Mouse (Mus musculus) activated CD4-positive, CD25-positive, alpha-beta regulatory T cell, adult 4 months (primary cell): ENCODE data around the gene Ttll2. TPM values are rescaled to one million over a fixed set of nuclear protein-coding genes. Genes with fewer than 3 reads are reported as not detected.
"Not testable (repeated sequence)": the region's sequence is repeated elsewhere in the genome, so short reads cannot be mapped to it uniquely, and the experiment has no call there.

Experiments
- ATAC-seq: one replicate; pipeline ENCODE4 v1.8.0; 2017
- polyA plus RNA-seq, 2 experiments: library from polyadenylated mRNA; unstranded; fragments of 100-300 nt; shearing (Covaris generic); gene quantifications; one replicate each; pipeline ENCODE4 v1.2.1; 2017

Ttll2 gene
- not detected for polyA plus RNA-seq

DNA sequence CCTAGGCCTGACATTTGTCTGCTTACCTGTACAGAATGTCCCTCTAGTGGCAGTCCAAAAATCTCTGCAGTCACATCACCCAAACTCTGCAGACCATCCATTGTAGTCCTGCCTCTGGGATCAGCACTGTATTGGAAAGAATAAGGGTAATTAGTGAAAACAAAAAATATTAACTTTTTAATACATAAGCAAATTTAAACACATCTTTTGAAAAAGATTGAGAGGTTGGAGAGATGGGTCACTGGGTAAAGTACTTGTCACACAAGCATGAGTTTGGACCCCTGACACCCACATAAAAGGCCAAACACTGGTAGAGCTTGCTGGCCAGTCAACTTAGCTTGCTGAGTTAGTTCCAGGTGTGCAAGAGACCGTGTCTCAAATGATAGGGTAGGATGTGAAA, at the start of gene Ttll2:
TSS of gene Ttll2 (minus strand) at position 101 of the 400 bp plus-strand sequence.
- not testable (repeated sequence) for ATAC-seq

GRCm38 (mm10) chr17:7399770-7400169, 47.3 kb upstream of the Ttll2 start:
- ATAC-seq, result not testable (repeated sequence)

DNA sequence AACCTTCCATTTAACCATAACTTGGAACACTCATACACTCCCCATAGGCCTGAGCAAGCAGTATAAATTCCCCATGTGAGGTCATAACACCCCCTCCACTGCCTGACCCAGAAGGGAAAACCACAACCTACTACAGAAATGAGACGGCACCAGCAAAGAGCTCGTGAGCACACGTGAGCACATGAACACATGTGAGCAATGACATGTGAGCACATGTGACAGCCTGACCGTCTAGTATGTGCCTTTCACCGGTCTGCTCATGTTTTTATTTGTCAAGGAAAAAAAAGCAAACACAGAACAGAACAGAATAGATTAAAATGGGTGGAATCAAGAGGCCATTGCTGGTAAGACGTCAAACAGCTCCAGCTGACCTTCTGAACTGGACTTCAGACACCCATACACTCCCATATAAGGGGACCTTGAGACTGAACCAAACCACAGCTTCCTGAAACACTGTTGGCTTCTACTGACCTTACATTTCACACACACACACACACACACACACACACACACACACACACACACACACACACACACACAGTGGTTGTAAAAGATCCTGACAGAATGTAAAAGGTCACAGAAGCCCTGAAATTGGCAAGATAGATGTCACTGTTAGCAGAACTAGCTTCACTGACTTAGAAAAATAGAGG, 45.8 kb upstream of the Ttll2 start:
- ATAC-seq, result peak; percentile 90

DNA sequence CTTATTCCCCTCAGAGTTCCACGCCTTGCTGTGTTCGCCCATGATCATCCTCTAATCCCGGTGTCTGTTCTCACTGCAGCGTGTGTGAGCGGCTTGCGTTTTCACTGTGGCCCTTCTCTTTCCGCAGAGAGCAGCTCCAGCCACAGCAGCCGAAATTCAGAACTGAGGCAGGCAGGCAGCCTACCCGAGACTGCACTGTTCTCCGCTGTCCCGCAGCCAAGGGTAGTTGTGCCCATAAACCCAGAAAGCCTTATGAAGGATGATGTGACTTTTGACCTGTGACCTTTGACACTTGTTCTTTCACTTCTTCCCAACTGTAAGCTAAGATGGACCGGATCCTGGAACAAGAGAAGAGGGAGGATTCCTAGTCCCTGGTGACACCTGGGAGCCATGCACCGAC, 44.6 kb upstream of the Ttll2 start:
- not testable (repeated sequence) for ATAC-seq

GRCm38 (mm10) chr17:7396288-7396687, 43.8 kb upstream of the Ttll2 start:
- not testable (repeated sequence) for ATAC-seq

DNA sequence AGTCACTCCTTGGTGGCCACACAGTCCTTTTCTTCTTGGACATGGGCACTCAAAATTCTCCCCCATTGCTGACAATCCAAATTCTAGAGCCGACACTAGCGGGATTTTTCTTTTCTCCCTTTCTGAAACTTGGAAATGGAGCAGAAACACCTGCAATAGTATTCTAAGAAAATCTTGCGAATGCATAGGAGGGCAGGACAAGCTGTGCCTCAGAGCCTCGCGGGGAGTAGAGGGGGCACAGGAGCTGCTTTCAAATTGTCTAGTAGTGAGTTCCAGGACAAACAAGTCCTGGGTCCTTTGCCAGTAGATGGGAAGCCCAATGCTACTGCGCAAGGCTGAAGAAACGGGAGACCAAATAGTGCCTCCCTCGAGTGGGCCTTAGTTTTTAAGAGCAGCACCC, 43.2 kb upstream of the Ttll2 start:
- ATAC-seq, result not testable (repeated sequence)

DNA sequence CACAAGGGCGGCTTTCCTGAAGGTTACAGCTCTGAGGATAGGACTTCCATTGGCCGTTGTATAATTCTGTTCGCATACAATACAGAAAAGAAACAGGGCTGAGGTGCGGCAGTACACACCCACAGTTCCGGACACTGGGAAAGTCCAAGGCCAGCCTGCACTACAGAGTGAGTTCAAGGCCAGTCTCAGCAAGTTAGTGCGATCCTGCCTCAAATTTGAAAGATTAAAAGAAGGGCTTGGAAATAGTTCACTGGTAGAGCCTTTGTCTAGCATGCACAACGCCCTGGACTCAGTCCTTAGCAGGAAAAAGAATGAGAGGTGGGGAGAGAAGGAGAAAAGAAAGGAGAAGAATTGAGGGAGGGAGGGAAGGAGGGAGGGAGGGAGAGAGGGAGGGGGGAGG, 42.6 kb upstream of the Ttll2 start:
- not testable (repeated sequence) for ATAC-seq

- not testable (repeated sequence) for ATAC-seq
Measured at GRCm38 (mm10) chr17:7389898-7390297, 37.4 kb upstream of the Ttll2 start.

DNA sequence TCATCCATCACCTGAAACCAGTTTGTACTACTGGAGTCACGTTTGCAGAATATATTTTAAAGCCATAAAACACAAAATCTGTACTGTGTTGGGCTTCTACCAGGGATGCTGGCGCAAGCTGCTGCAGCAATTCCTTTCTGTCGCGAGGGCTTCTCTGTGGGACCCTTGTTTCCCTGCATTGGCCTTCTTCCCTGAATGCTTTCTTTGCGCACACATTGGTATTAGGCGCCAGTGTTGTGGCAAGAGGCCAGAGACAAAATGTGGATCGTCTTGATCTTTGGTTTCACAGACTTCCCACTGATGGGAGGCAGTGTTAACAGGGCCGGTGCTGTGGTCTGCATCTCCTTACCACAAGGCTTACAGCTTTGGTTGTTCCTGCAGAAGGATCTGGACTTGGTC, 36.5 kb upstream of the Ttll2 start:
- not testable (repeated sequence) for ATAC-seq

- not testable (repeated sequence) for ATAC-seq
Measured at GRCm38 (mm10) chr17:7388341-7388957, 36.0 kb upstream of the Ttll2 start.

GRCm38 (mm10) chr17:7386016-7386415, 33.5 kb upstream of the Ttll2 start:
- not testable (repeated sequence) for ATAC-seq

DNA sequence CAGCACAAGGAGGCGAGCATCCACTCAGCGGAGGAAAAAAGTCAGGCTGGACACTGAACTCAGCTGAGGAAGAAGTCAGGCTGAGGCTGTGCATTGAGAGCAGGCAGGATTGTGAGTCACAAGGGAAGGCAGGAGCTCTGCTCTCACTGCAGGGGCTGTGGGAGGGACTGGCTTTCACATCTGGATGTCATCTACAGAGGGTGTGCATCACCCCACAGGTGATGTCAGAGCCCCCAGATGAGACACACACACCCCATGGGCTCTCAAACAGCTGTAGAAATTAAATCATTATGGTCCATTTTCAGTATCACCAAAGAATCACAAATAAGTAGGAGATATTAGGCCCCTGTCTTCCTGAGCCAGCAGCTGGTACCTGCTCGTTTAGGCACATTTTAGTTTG, 32.9 kb upstream of the Ttll2 start, which contains the start of gene Unc93a2:
TSS of gene Unc93a2 (minus strand) at position 101 of the 400 bp plus-strand sequence.
- ATAC-seq, result not testable (repeated sequence)

GRCm38 (mm10) chr17:7383167-7384143, 31.0 kb upstream of the Ttll2 start:
- ATAC-seq, result not testable (repeated sequence)

GRCm38 (mm10) chr17:7382711-7383110, 30.2 kb upstream of the Ttll2 start:
- ATAC-seq, result not testable (repeated sequence)

GRCm38 (mm10) chr17:7377907-7378306, 25.4 kb upstream of the Ttll2 start:
- ATAC-seq, result not testable (repeated sequence)

DNA sequence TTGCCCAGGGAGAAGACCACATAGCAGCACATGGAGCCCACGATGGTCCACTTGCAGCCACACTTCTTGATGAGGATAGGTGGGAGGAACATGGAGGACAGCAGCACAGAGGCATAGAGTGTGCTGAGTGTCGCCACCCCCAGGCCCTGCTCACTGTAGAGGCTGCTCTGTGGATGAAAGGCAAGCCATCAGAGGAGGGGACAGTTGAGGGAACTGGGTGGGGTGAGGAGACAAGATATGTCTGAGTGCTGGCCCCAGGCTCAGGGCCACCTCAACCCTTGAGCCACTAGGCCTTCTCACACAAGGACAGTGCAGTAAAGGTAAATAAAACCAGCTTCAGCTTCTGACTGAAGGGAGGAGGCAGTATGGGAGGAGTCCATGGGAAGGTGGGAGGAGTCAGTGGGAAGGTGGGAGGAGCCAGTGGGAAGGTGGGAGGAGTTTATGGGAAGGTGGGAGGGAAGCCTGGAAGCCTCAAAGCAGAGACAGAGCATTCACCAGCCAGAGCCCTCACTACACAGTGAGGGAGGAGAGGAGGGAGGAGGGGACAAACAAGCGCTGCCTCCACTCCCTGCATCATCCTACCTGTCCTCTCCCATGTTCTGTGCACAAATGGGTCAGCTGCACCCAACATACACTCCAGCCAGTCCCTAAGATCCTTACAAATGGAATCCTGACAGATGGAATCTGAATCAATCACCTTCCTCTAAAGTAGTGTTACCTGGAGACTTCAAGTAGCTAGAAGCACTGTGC, 24.6 kb upstream of the Ttll2 start:
- ATAC-seq, result not testable (repeated sequence)

DNA sequence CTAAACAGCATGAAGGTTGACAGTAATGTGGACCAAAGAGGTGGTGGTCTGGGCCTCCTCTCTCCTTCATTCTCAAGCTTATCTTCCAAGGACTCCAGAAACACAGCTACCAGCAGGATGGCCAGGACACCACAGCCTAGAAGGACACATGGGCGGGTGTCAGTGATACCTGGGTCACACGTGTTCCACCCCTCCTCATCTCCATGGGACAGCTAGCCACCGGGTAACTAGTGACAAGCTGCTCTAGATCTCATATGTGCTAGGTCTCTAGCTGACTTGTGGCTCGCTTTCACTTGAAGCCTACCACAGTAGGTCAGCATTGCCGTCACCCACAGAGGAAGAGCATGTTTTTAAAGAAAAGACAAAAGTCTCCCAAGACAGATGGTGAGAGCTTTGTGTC, 19.4 kb upstream of the Ttll2 start, which contains the start of gene Gm49630:
TSS of gene Gm49630 (minus strand) at position 101 of the 400 bp plus-strand sequence.
- not testable (repeated sequence) for ATAC-seq

DNA sequence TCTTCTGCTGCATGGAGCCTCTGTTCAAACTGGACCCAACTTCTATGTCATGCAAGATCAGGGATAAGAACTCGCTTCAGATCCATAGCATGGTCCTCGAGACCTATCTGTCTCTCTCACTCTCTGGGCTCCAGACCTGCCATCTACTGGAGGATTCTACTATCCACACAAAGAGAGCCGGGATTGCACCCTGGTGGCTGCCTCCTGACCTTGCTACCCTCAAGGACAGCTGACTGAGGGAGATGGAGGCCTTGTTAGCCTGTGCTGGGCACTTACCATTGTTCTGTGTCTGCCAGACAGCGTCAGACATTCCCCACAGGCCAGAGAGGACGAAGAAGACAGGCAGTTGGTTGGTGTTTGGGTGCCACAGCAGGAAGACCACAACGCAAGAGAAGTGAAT, 16.9 kb upstream of the Ttll2 start:
- not testable (repeated sequence) for ATAC-seq

DNA sequence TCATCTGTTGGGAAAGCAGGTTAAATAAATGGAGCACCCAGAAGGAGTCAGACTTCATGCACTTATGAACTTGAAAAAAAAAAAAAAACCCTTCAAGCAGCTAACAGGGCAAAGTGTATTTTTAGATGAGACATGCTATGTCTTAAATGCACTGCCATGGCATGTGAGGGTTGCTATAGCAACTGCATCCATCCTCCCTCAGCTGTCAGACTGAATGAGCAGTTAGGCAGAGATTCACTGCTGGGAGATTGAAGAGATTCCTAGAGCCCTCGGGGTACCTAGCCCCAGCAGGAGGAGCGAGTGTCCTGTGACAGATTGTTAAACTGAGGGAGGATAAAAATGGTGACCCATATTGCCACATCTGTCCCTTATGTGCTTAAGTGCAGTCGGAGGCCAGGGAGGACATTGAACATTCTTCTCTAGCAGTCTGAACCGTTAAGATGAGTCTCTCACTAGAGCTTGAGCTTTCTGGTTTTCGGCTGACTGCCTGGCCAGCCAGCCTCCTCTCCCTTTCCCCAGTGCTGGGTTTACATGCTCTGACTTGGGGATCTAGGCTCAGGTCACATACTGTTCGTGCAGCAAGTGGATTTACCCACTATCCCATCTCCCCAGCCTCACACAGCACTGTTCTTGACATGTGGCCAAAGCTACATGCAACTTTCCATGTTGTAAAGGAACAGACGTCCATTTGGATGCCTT, 14.3 kb upstream of the Ttll2 start:
- not testable (repeated sequence) for ATAC-seq

GRCm38 (mm10) chr17:7366265-7366664, 13.8 kb upstream of the Ttll2 start:
- not testable (repeated sequence) for ATAC-seq

DNA sequence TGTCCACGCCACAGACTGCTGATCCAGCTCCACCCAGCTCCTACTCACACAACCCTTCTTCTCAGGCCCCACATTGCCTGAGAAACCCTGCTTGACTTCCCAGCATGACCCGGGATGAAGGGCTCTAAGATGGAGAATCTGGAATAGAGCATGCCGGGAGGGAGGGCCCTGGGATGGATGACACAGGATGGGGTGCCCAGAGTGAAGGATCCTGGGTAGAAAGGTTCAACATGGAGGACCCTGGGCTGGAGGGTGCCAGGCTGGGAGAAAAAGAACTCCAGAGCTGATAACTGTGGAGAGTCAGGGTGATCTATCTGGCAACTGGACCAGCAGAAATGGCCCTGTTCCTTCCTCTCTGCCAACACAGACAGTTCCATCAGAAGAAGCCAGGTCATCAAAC, 13.1 kb upstream of the Ttll2 start:
- not testable (repeated sequence) for ATAC-seq
